Mouse (Mus musculus) forebrain, embryonic 14.5 days (tissue): ENCODE measurements around the gene Cttnbp2nl. TPM values are rescaled to one million over a fixed set of nuclear protein-coding genes. Genes with fewer than 3 reads are reported as not detected.

Experiments
- ATAC-seq: fragments of 200-750 bp; cut with Nextera tagmentation; 2 replicates; pipeline ENCODE4 v1.8.0; 2017; ENCODE audit warnings: mild to moderate bottlenecking, moderate library complexity
- DNase-seq: peaks from one replicate; pipeline ENCODE4 v3.0.0-alpha.2; 2015; ENCODE audit warnings: low spot score
- H3K27ac ChIP-seq: fragments of 300-500 bp; sonication (generic); 2 replicates; pipeline ENCODE4 v1.5.1; 2014; ENCODE audit warnings: low read depth, mild to moderate bottlenecking, control low read depth, low read length, moderate library complexity
- H3K27me3 ChIP-seq: fragments of 300-500 bp; sonication (generic); replicated peaks from 2 replicates; pipeline ENCODE4 v1.6.1; 2014; ENCODE audit warnings: low read length, control low read depth, mixed read lengths; ENCODE audit not compliant: control insufficient read depth, insufficient read depth
- H3K36me3 ChIP-seq: fragments of 300-500 bp; sonication (generic); 2 replicates; pipeline ENCODE4 v1.6.1; 2014; ENCODE audit warnings: low read length, control low read depth; ENCODE audit not compliant: control insufficient read depth, insufficient read depth
- H3K4me1 ChIP-seq: fragments of 300-500 bp; sonication (generic); 2 replicates; pipeline ENCODE4 v1.6.1; 2014; ENCODE audit warnings: antibody characterized with exemption, low read length, control low read depth; ENCODE audit not compliant: control insufficient read depth, insufficient read depth
- H3K4me2 ChIP-seq: fragments of 300-500 bp; sonication (generic); 2 replicates; pipeline ENCODE4 v1.6.1; 2014; ENCODE audit warnings: mild to moderate bottlenecking, control low read depth, low read length
- H3K4me3 ChIP-seq: fragments of 300-500 bp; sonication (generic); 2 replicates; pipeline ENCODE4 v1.5.1; 2014; ENCODE audit warnings: low read depth, low read length, control low read depth
- H3K9ac ChIP-seq: fragments of 300-500 bp; sonication (generic); 2 replicates; pipeline ENCODE4 v1.6.1; 2014; ENCODE audit warnings: mild to moderate bottlenecking, low read length, control low read depth, moderate library complexity
- H3K9me3 ChIP-seq: fragments of 300-500 bp; sonication (generic); replicated peaks from 2 replicates; pipeline ENCODE4 v1.6.1; 2016; ENCODE audit warnings: low read length, control low read depth, mixed read lengths; ENCODE audit not compliant: control insufficient read depth
- WGBS: fragments of 180-500 bp; shearing (Covaris S2); extraction: QIAGEN DNeasy Blood & Tissue Kit; methylation state at CpG from one replicate; pipeline ENCODE4 v1.1.7; 2014; 5-methylcytosine and 5-hydroxymethylcytosine counted together
- polyA plus RNA-seq: library from polyadenylated mRNA; unstranded; fragments of >200 nt; fragmentation: Nextera tagmentation; extraction: Ambion mirVana; gene quantifications from 2 replicates; pipeline ENCODE4 v1.2.1, GENCODE M21; 2014

The Cttnbp2nl gene
- polyA plus RNA-seq: 42.8 and 51.3 TPM in 2 replicates

GRCm38 (mm10) chr3:105052937-105053697 lies at the start of gene Cttnbp2nl:
Gene Cttnbp2nl (minus strand): TSS chr3:105053146.
- ATAC-seq: peak; percentile 99
- Histone ChIP-seq H3K36me3 (no peaks in the 10 kb centered on the region), H3K9me3 (no peaks in the 10 kb centered on the region), H3K9ac (peak within 1 kb of the TSS; percentile 91), H3K4me1 (peaks cover 20% of the 10 kb centered on the region), H3K27me3 (no peaks in the 10 kb centered on the region), H3K4me2 (peak within 1 kb of the TSS; percentile 77), H3K27ac (peak within 1 kb of the TSS; percentile 90), H3K4me3 (peak within 1 kb of the TSS; percentile 86)
- peak; percentile 100 for DNase-seq
- WGBS: 4% methylated on average over 29 of the region's 31 CpGs

- Histone ChIP-seq H3K27ac (no peak overlapping the region), H3K36me3 (no peaks in the 10 kb centered on the region), H3K27me3 (no peaks in the 10 kb centered on the region), H3K4me2 (no peak overlapping the region), H3K4me1 (peaks cover 9% of the 10 kb centered on the region), H3K4me3 (no peak overlapping the region), H3K9ac (no peak overlapping the region), H3K9me3 (no peaks in the 10 kb centered on the region)
- no peak for DNase-seq
- WGBS: 36% methylated on average over 4 of the region's 4 CpGs
- no peak for ATAC-seq
Measured at GRCm38 (mm10) chr3:105100270-105100589, 47.3 kb upstream of the Cttnbp2nl start.

GRCm38 (mm10) chr3:105099526-105100269 lies 46.8 kb upstream of the Cttnbp2nl start:
- Histone ChIP-seq H3K9me3 (no peaks in the 10 kb centered on the region), H3K27ac (peak overlapping the region; percentile 23; the same call in 1 of the 2 replicates), H3K36me3 (no peaks in the 10 kb centered on the region), H3K4me3 (no peak overlapping the region), H3K27me3 (no peaks in the 10 kb centered on the region), H3K4me2 (no peak overlapping the region), H3K9ac (no peak overlapping the region), H3K4me1 (peaks cover 9% of the 10 kb centered on the region)
- WGBS: 11% methylated on average over 15 of the region's 15 CpGs
- ATAC-seq (no peak), DNase-seq (peak; percentile 35)

GRCm38 (mm10) chr3:105097581-105097980 lies 44.6 kb upstream of the Cttnbp2nl start:
- no peak overlapping the region for H3K4me3 ChIP-seq
- DNase-seq: no peak
- no peak for ATAC-seq

GRCm38 (mm10) chr3:105095026-105095425 lies 42.1 kb upstream of the Cttnbp2nl start:
- Histone ChIP-seq H3K9me3 (no peaks in the 10 kb centered on the region), H3K4me2 (no peak overlapping the region), H3K27ac (no peak overlapping the region), H3K27me3 (no peaks in the 10 kb centered on the region), H3K4me3 (no peak overlapping the region), H3K4me1 (peaks cover 6% of the 10 kb centered on the region), H3K36me3 (no peaks in the 10 kb centered on the region), H3K9ac (no peak overlapping the region)
- WGBS: 73% methylated on average over 5 of the region's 5 CpGs
- DNase-seq (no peak), ATAC-seq (no peak)

More at GRCm38 (mm10) chr3:105097581-105097980, 44.6 kb upstream of the Cttnbp2nl start:
- no peak overlapping the region for H3K9ac ChIP-seq
- H3K4me2 ChIP-seq: no peak overlapping the region
- H3K27ac ChIP-seq: no peak overlapping the region
- WGBS: 91% methylated on average over 4 of the region's 4 CpGs
- H3K36me3 ChIP-seq: no peaks in the 10 kb centered on the region
- no peaks in the 10 kb centered on the region for H3K9me3 ChIP-seq
- no peaks in the 10 kb centered on the region for H3K27me3 ChIP-seq
- peaks cover 9% of the 10 kb centered on the region for H3K4me1 ChIP-seq

- H3K27ac ChIP-seq: no peak overlapping the region
- ATAC-seq: no peak
- no peaks in the 10 kb centered on the region for H3K27me3 ChIP-seq
- H3K9ac ChIP-seq: no peak overlapping the region
- no peak for DNase-seq
- WGBS: 65% methylated on average over 2 of the region's 2 CpGs
- H3K4me2 ChIP-seq: no peak overlapping the region
- H3K9me3 ChIP-seq: no peaks in the 10 kb centered on the region
- H3K36me3 ChIP-seq: no peaks in the 10 kb centered on the region
- no peak overlapping the region for H3K4me3 ChIP-seq
- peaks cover under 1% of the 10 kb centered on the region; the same call in 1 of the 2 replicates for H3K4me1 ChIP-seq
Measured at GRCm38 (mm10) chr3:105094448-105094847, 41.5 kb upstream of the Cttnbp2nl start.

- DNase-seq: no peak
- ATAC-seq: no peak
- H3K9me3 ChIP-seq: no peaks in the 10 kb centered on the region
- no peak overlapping the region for H3K27ac ChIP-seq
- no peaks in the 10 kb centered on the region for H3K4me1 ChIP-seq
- WGBS: 48% methylated on average over 11 of the region's 11 CpGs
- no peak overlapping the region for H3K9ac ChIP-seq
- H3K4me2 ChIP-seq: no peak overlapping the region
- H3K4me3 ChIP-seq: no peak overlapping the region
- no peaks in the 10 kb centered on the region for H3K36me3 ChIP-seq
- H3K27me3 ChIP-seq: no peaks in the 10 kb centered on the region
Measured at GRCm38 (mm10) chr3:105092721-105093505, 40.0 kb upstream of the Cttnbp2nl start.

GRCm38 (mm10) chr3:105090981-105091380 lies 38.0 kb upstream of the Cttnbp2nl start:
- Histone ChIP-seq H3K4me1 (no peaks in the 10 kb centered on the region), H3K4me3 (no peak overlapping the region), H3K9me3 (no peaks in the 10 kb centered on the region), H3K27me3 (no peaks in the 10 kb centered on the region), H3K4me2 (no peak overlapping the region), H3K36me3 (no peaks in the 10 kb centered on the region), H3K9ac (no peak overlapping the region), H3K27ac (no peak overlapping the region)
- DNase-seq: peak; percentile 25
- ATAC-seq: peak; percentile 57; the same call in 1 of the 2 replicates
- 31% methylated on average over 3 of the region's 3 CpGs for WGBS
